Mouse (Mus musculus) bone marrow macrophage, adult 2 months (primary cell): ENCODE results near the gene Fasl.

Experiments used
- CTCF ChIP-seq: IDR thresholded peaks from 2 replicates; pipeline ENCODE4 v1.5.1; 2012; ENCODE audit warnings: low read depth, mild to moderate bottlenecking, low read length, moderate library complexity
- POLR2A ChIP-seq: IDR thresholded peaks from 2 replicates; pipeline ENCODE4 v1.6.1; 2012; ENCODE audit warnings: mild to moderate bottlenecking, low read depth, low read length, borderline replicate concordance

- TF ChIP-seq CTCF (no peak), POLR2A (no peak)
These were observed 21.1 kb upstream of the Fasl start for GRCm38 (mm10) chr1:161809428-161809827.
